Mouse (Mus musculus): Measurements from ENCODE around the gene Myl12a.

GRCm38 (mm10) chr17:71039851-71040581 is 37.3 kb upstream of the Myl12a start:
- TF ChIP-seq EP300 (IDR thresholded peaks at IDR 0.05; ENCODE audit: insufficient read depth, low read depth, low read length) (no peak), CTCF (IDR thresholded peaks at IDR 0.05) (no peak), POLR2A (IDR thresholded peaks at IDR 0.05; ENCODE audit: insufficient read depth, low read depth, low read length) (no peak)

All from heart, adult 2 months (tissue).